Mouse (Mus musculus) lung, postnatal 0 days (tissue): ENCODE data around the gene Gbp9. TPM values are rescaled to one million over a fixed set of nuclear protein-coding genes. Genes with fewer than 3 reads are reported as not detected.
"Not testable (repeated sequence)": the region's sequence is repeated elsewhere in the genome, so short reads cannot be mapped to it uniquely, and the experiment has no call there.

Experiments
- ATAC-seq: fragments of 200-750 bp; cut with Nextera tagmentation; 2 replicates; pipeline ENCODE4 v1.8.0; 2017; ENCODE audit warnings: moderate library complexity
- DNase-seq: peaks from one replicate; pipeline ENCODE4 v3.0.0-alpha.2; 2016; ENCODE audit warnings: low spot score
- H3K27ac ChIP-seq: fragments of 300-500 bp; sonication (generic); 2 replicates; pipeline ENCODE4 v1.5.1; 2014; ENCODE audit warnings: antibody characterized with exemption, mild to moderate bottlenecking, low read length, mixed read lengths
- H3K27me3 ChIP-seq: fragments of 300-500 bp; sonication (generic); replicated peaks from 2 replicates; pipeline ENCODE4 v1.6.1; 2014; ENCODE audit warnings: low read length, mixed read lengths; ENCODE audit not compliant: insufficient read depth
- H3K36me3 ChIP-seq: fragments of 300-500 bp; sonication (generic); 2 replicates; pipeline ENCODE4 v1.6.1; 2014; ENCODE audit warnings: low read length, mixed read lengths; ENCODE audit not compliant: insufficient read depth
- H3K4me1 ChIP-seq: fragments of 300-500 bp; sonication (generic); 2 replicates; pipeline ENCODE4 v1.6.1; 2014; ENCODE audit warnings: antibody characterized with exemption, low read depth, low read length, mixed read lengths; ENCODE audit not compliant: insufficient read depth
- H3K4me2 ChIP-seq: fragments of 300-500 bp; sonication (generic); replicated peaks from 2 replicates; pipeline ENCODE4 v1.6.1; 2014; ENCODE audit warnings: low read depth, mild to moderate bottlenecking, low read length, moderate library complexity, mixed read lengths
- H3K4me3 ChIP-seq: fragments of 300-500 bp; sonication (generic); 2 replicates; pipeline ENCODE4 v1.5.1; 2014; ENCODE audit warnings: low read depth, low read length
- H3K9ac ChIP-seq: fragments of 300-500 bp; sonication (generic); replicated peaks from 2 replicates; pipeline ENCODE4 v1.6.1; 2014; ENCODE audit warnings: low read depth, mild to moderate bottlenecking
- H3K9me3 ChIP-seq: fragments of 300-500 bp; sonication (generic); 2 replicates; pipeline ENCODE4 v1.6.1; 2016; ENCODE audit warnings: low read length, mixed read lengths
- CTCF ChIP-seq: IDR thresholded peaks from 2 replicates; pipeline ENCODE4 v1.5.1; 2016; ENCODE audit warnings: antibody characterized with exemption, mild to moderate bottlenecking
- EP300 ChIP-seq: IDR thresholded peaks from 2 replicates; pipeline ENCODE4 v1.6.1; 2016; ENCODE audit warnings: antibody characterized with exemption, mild to moderate bottlenecking, control low read depth
- WGBS: fragments of 180-500 bp; shearing (Covaris S2); extraction: QIAGEN DNeasy Blood & Tissue Kit; methylation state at CpG from one replicate; pipeline ENCODE4 v1.1.7; 2014; 5-methylcytosine and 5-hydroxymethylcytosine counted together
- polyA plus RNA-seq: library from polyadenylated mRNA; unstranded; fragments of >200 nt; fragmentation: Nextera tagmentation; extraction: Ambion mirVana; gene quantifications from 2 replicates; pipeline ENCODE4 v1.2.1, GENCODE M21; 2015

Gbp9 gene
- polyA plus RNA-seq, 1 experiment from 2014 or later, result 8.7 TPM

DNA sequence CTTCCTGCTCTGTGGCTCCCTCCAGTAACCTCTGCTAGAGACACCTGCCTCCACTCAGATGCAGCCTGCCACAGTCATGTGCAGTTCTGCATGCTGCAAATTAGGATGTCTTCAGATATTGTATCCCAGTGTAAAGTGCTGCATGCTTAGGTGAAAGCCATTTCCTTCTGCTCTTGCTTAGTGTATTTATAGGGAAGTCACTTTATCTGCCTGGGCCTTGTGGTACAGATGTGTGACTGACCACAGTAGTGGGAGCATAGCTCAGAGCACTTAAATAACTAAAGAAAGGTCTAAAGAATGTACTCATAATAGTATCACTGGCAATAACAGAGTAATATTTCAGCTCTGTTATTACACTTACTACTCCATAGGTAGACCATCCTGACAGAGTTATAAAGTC lies 57.4 kb downstream of the Gbp9 start:
- Histone ChIP-seq H3K27ac (no peak overlapping the region), H3K9me3 (no peaks in the 10 kb centered on the region), H3K27me3 (no peaks in the 10 kb centered on the region), H3K4me1 (no peaks in the 10 kb centered on the region), H3K4me3 (no peak overlapping the region), H3K4me2 (no peak overlapping the region), H3K36me3 (no peaks in the 10 kb centered on the region), H3K9ac (no peak overlapping the region)
- ATAC-seq, result no peak
- TF ChIP-seq CTCF, result no peak
- TF ChIP-seq EP300, result no peak
- DNase-seq, result no peak

DNA sequence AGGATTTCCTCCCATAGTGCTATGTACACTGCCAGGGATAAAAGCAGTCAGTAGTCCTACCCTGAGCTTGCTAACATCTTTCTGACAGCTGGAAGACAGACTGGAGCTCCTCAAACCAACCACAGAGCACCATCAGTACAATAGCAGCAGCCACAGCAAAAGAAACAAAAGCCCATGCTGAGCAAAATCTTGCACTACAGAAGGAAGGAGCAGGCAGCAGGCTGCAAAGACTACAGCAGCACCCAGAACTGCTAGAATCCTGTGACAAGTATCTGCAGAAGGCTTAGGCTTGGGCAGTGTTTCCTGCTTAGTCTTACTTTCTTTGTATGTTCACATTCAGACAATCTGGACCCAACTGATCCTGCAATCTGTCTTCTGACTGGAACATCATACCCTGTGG lies 71.0 kb downstream of the Gbp9 start:
- not testable (repeated sequence) for H3K27ac ChIP-seq, H3K4me2 ChIP-seq, H3K9ac ChIP-seq, DNase-seq, ATAC-seq, H3K36me3 ChIP-seq, H3K9me3 ChIP-seq, H3K4me3 ChIP-seq, H3K4me1 ChIP-seq, H3K27me3 ChIP-seq

DNA sequence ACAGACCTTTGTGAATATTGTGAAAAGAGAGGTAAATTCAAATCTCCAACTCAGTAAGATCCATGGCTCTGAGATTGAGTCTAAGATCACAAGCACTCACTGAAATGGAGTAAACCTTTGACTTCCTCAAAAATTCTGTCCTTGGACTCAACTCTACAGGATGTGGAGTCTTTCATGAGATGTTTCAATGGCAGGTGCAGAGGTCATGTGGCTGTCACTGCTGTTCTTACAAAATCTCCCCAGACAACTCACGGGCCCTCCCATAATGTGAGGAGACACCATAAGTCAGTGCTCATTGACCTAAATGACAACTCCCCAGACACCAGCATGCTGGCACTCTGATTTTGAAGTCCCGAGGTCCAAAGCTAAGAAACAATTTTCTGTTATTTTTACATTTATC lies 74.9 kb downstream of the Gbp9 start:
- H3K4me3 ChIP-seq, DNase-seq, H3K4me2 ChIP-seq, ATAC-seq, H3K9ac ChIP-seq, H3K9me3 ChIP-seq, H3K36me3 ChIP-seq, H3K27me3 ChIP-seq, H3K27ac ChIP-seq, H3K4me1 ChIP-seq: not testable (repeated sequence)
- 57% methylated on average over 2 of the region's 2 CpGs for WGBS

DNA sequence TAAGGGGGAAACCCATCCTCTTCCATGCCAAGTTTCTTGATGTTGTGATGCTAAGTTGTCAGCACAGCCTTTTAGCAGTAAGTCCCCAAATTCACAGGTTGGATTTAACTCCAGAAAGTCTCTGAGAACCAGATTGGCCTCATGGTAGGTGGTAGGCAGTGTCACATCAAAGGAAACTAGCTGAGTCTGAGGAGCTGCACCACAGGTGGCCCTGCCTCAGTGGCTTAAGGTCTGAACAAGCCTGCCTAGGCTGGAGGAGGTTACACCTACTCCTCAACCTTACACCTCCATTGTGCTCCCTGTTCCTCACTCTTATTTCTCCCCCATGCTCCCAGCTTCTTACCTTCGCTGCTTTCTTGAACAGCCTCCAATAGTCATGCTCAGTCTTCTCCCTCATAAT lies 76.0 kb downstream of the Gbp9 start:
- no peak for ATAC-seq
- no peak overlapping the region for H3K4me2 ChIP-seq
- no peak for DNase-seq
- H3K36me3 ChIP-seq, result no peaks in the 10 kb centered on the region
- H3K27ac ChIP-seq, result no peak overlapping the region
- no peaks in the 10 kb centered on the region for H3K27me3 ChIP-seq
- no peak for TF ChIP-seq CTCF
- TF ChIP-seq EP300, result no peak
- no peak overlapping the region for H3K4me3 ChIP-seq
- 56% methylated on average over 1 of the region's 1 CpGs for WGBS
- no peaks in the 10 kb centered on the region for H3K9me3 ChIP-seq
- H3K9ac ChIP-seq, result no peak overlapping the region
- H3K4me1 ChIP-seq, result no peaks in the 10 kb centered on the region

DNA sequence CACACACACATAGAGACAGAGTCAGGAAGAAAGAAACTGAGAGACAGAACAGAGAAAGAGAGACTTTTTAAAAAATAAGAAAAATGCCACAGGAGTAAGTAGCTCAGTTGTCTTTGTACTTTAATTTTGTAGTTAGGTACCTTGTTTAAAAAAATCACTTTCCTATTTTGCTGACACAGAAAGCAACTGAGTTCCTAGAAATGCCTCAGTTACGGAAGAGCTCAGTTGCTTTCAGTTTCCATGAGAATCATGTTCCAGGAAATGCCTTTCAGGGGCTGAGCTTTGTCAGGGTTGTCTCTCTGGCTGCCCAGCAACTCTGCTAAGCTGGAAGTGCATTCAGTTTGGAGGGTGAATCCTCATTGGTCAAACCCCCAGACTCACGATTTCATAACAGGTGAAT lies 76.9 kb downstream of the Gbp9 start:
- H3K27me3 ChIP-seq, H3K27ac ChIP-seq, H3K9ac ChIP-seq, H3K4me2 ChIP-seq, H3K4me3 ChIP-seq, H3K4me1 ChIP-seq, ATAC-seq, H3K36me3 ChIP-seq, H3K9me3 ChIP-seq: not testable (repeated sequence)
- DNase-seq, result peak; percentile 9
- WGBS, result 61% methylated on average over 2 of the region's 2 CpGs

DNA sequence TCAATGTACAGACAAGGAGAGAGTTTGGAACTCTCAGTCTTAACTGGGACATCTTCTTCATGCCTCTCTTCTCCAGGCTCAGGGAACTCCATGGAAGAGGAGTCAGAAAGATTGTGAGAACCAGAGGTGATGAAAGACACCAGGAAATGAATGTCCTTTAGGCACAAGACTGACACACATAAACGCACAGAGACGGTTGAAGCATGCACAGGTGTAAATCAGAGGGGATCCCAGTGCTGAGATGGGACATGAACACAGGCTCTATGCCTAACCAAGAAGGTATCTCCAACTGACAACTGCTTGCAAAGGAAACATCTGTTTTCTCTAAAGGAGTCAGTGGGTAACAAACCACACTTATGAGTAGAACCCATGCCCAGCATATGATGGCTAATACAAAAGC lies 79.1 kb downstream of the Gbp9 start:
- Histone ChIP-seq H3K27me3 (no peaks in the 10 kb centered on the region), H3K36me3 (no peaks in the 10 kb centered on the region), H3K9me3 (no peaks in the 10 kb centered on the region), H3K4me1 (no peaks in the 10 kb centered on the region), H3K4me3 (no peak overlapping the region), H3K4me2 (no peak overlapping the region), H3K27ac (no peak overlapping the region), H3K9ac (no peak overlapping the region)
- DNase-seq, result no peak
- TF ChIP-seq EP300, result no peak
- TF ChIP-seq CTCF, result no peak
- WGBS, result 93% methylated on average over 2 of the region's 2 CpGs
- no peak for ATAC-seq

DNA sequence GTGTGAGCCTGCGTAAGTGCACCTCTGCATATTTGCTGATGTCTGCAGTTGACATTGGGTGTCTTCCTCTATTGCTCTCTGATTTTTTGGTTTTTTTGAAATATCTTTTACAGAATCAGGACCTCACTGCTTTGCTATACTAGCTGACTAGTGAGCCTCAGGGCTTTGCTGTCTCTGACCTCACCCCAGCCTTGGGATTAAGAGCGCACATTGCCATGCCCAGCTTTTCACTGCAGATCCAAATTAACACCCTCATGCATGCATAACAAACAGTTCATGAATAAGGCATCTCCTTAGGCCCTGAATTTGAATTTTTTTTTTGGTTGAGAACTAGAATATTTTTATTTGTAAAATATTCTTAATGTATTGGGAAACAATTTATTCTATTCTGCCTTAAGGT lies 84.1 kb downstream of the Gbp9 start:
- H3K4me2 ChIP-seq, result no peak overlapping the region
- no peaks in the 10 kb centered on the region for H3K4me1 ChIP-seq
- H3K27me3 ChIP-seq, result no peaks in the 10 kb centered on the region
- no peak overlapping the region for H3K4me3 ChIP-seq
- no peak for DNase-seq
- WGBS, result 98% methylated on average over 2 of the region's 2 CpGs
- H3K9ac ChIP-seq, result no peak overlapping the region
- no peak for TF ChIP-seq EP300
- no peak for TF ChIP-seq CTCF
- no peaks in the 10 kb centered on the region for H3K9me3 ChIP-seq
- H3K27ac ChIP-seq, result no peak overlapping the region
- ATAC-seq, result no peak
- no peaks in the 10 kb centered on the region for H3K36me3 ChIP-seq

DNA sequence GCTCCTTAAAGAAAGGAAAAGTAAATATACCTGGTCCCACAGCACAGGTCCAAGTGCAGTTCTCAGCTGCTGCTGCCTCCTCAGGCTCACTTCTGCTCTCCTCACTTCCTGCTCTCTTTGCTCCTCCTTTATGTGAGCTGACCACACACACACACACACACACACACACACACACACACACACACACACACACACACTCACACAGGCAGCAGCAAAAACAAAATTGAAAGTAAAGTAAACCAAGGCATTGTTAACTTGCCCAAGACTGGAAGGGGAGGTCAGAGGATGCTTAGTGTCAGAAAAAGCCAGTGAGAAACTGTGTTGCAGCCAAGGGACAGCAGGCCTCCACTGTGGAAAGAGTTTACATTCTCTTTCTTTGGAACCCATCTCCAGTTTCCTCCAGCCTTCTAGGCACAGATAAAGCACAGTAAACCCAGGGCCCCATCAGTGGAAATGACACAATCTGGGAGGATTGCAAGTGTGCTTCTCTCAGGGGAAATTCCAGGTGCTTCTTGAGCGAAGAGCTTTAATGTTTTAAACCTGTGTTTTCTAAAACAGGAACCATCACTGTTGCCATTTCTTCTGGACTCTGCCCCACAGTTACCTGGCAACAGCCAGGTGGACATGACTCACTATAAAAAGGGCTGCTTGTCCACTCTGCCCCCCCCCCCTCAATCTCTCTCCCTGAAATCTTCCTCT lies 85.7 kb downstream of the Gbp9 start:
- peak; percentile 5 for DNase-seq
- not testable (repeated sequence) for H3K9ac ChIP-seq, H3K27me3 ChIP-seq, ATAC-seq, H3K4me3 ChIP-seq, H3K27ac ChIP-seq, H3K4me1 ChIP-seq, H3K36me3 ChIP-seq, H3K4me2 ChIP-seq, H3K9me3 ChIP-seq
- WGBS, result 60% methylated on average over 1 of the region's 1 CpGs
